Mouse (Mus musculus) hindbrain, embryonic 16.5 days (tissue): Measurements from ENCODE around the gene Arhgap10. TPM values are rescaled to one million over a fixed set of nuclear protein-coding genes. Genes with fewer than 3 reads are reported as not detected.

ENCODE experiments used
- ATAC-seq: fragments of 200-750 bp; cut with Nextera tagmentation; 2 replicates; pipeline ENCODE4 v1.8.0; 2017; ENCODE audit warnings: moderate TSS enrichment, moderate library complexity
- H3K27ac ChIP-seq: fragments of 300-500 bp; sonication (generic); 2 replicates; pipeline ENCODE4 v1.5.1; 2014; ENCODE audit warnings: low read depth, mild to moderate bottlenecking, control low read depth, low read length, moderate library complexity
- H3K27me3 ChIP-seq: fragments of 300-500 bp; sonication (generic); replicated peaks from 2 replicates; pipeline ENCODE4 v1.6.1; 2014; ENCODE audit warnings: low read length; ENCODE audit not compliant: control insufficient read depth, insufficient read depth
- H3K36me3 ChIP-seq: fragments of 300-500 bp; sonication (generic); 2 replicates; pipeline ENCODE4 v1.6.1; 2014; ENCODE audit warnings: mild to moderate bottlenecking, low read length, moderate library complexity, mixed read lengths; ENCODE audit not compliant: control insufficient read depth, insufficient read depth
- H3K4me1 ChIP-seq: fragments of 300-500 bp; sonication (generic); 2 replicates; pipeline ENCODE4 v1.6.1; 2014; ENCODE audit warnings: low read depth, low read length; ENCODE audit not compliant: control insufficient read depth, insufficient read depth
- H3K4me2 ChIP-seq: fragments of 300-500 bp; sonication (generic); 2 replicates; pipeline ENCODE4 v1.6.1; 2014; ENCODE audit warnings: mild to moderate bottlenecking, low read length, control low read depth, moderate library complexity
- H3K4me3 ChIP-seq: fragments of 300-500 bp; sonication (generic); 2 replicates; pipeline ENCODE4 v1.5.1; 2014; ENCODE audit warnings: mild to moderate bottlenecking, low read length, control low read depth, moderate library complexity
- H3K9ac ChIP-seq: fragments of 300-500 bp; sonication (generic); 2 replicates; pipeline ENCODE4 v1.6.1; 2014; ENCODE audit warnings: low read depth, mild to moderate bottlenecking, control low read depth, low read length, moderate library complexity
- H3K9me3 ChIP-seq: fragments of 300-500 bp; sonication (generic); 2 replicates; pipeline ENCODE4 v1.6.1; 2014; ENCODE audit warnings: mild to moderate bottlenecking, low read length, moderate library complexity; ENCODE audit not compliant: control insufficient read depth
- WGBS: fragments of 180-500 bp; shearing (Covaris S2); extraction: QIAGEN DNeasy Blood & Tissue Kit; methylation state at CpG from one replicate; pipeline ENCODE4 v1.1.7; 2014; 5-methylcytosine and 5-hydroxymethylcytosine counted together
- polyA plus RNA-seq: library from polyadenylated mRNA; unstranded; fragments of >200 nt; fragmentation: Nextera tagmentation; extraction: Ambion mirVana; gene quantifications from 2 replicates; pipeline ENCODE4 v1.2.1, GENCODE M21; 2015

Arhgap10 gene
- polyA plus RNA-seq, 1 experiment from 2014 or later, result 5.0 TPM

DNA sequence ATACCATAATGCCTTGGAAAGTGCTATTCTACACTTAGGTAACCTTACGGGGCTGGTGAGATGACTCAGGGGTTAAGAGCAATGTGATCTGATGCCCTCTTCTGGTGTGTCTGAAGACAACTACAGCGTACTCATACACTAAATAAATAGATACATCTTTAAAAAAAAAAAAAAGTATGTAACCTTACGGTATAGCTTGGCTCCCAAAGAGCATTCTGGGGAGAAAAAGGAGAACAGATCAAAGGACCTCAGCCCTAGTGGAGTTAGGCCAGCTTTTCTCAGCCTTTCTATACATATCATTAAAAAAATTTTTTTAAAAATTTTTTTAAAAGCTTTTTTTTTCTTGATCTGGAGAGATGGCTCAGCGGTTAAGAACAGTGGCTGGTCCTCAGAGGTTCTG lies 2.8 kb upstream of the Arhgap10 start:
- Histone ChIP-seq H3K36me3 (no peaks in the 10 kb centered on the region), H3K4me2 (no peak overlapping the region), H3K9ac (no peak overlapping the region), H3K4me3 (no peak overlapping the region), H3K4me1 (peaks cover 7% of the 10 kb centered on the region), H3K27me3 (peaks cover 4% of the 10 kb centered on the region; the same call in 1 of the 2 replicates), H3K9me3 (no peaks in the 10 kb centered on the region), H3K27ac (no peak overlapping the region)
- ATAC-seq, result no peak
- 93% methylated on average over 4 of the region's 4 CpGs for WGBS

- H3K4me1 ChIP-seq, result peaks cover 7% of the 10 kb centered on the region
- peak overlapping the region; percentile 99 for H3K4me2 ChIP-seq
- 7% methylated on average over 33 of the region's 33 CpGs for WGBS
- H3K27ac ChIP-seq, result peak overlapping the region; percentile 67; the same call in 1 of the 2 replicates
- peaks cover 4% of the 10 kb centered on the region; the same call in 1 of the 2 replicates for H3K27me3 ChIP-seq
- no peaks in the 10 kb centered on the region for H3K9me3 ChIP-seq
- H3K36me3 ChIP-seq, result no peaks in the 10 kb centered on the region
- peak overlapping the region; percentile 72 for H3K4me3 ChIP-seq
- peak; percentile 68 for ATAC-seq
- H3K9ac ChIP-seq, result peak overlapping the region; percentile 74
Measured at GRCm38 (mm10) chr8:77518201-77519115, 705 bp upstream of the Arhgap10 start.

DNA sequence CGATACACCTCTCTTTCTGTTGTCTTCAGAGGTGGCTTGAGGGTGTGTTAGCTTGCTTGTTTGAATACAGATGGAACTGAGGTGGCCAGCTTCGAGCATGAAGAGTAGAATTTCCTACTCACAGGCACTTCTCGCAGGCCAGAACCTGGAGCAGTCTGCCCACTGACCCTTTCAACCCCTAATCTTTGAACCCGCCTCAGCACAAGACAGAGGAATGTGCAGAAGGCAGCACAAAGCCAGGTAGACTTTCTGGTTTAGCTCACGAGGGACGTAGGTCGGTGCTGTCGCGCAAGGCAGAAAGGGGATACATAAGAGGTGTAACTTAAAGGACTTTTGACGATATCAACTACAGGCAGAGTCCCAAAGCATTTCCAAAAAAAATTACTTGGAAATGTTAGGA lies 908 bp downstream of the Arhgap10 start:
- Histone ChIP-seq H3K9ac (peak overlapping the region; percentile 74; the same call in 1 of the 2 replicates), H3K27ac (no peak overlapping the region), H3K27me3 (peaks cover 4% of the 10 kb centered on the region; the same call in 1 of the 2 replicates), H3K4me3 (peak overlapping the region; percentile 72), H3K4me2 (peak overlapping the region; percentile 99), H3K9me3 (no peaks in the 10 kb centered on the region), H3K4me1 (peaks cover 7% of the 10 kb centered on the region), H3K36me3 (no peaks in the 10 kb centered on the region)
- no peak for ATAC-seq
- WGBS, result 7% methylated on average over 10 of the region's 10 CpGs

GRCm38 (mm10) chr8:77515786-77516185 lies 2.0 kb downstream of the Arhgap10 start:
- WGBS, result 83% methylated on average over 7 of the region's 8 CpGs

GRCm38 (mm10) chr8:77515201-77515600 lies 2.6 kb downstream of the Arhgap10 start:
- no peak overlapping the region for H3K4me3 ChIP-seq
- WGBS, result 93% methylated on average over 8 of the region's 8 CpGs
- peaks cover 4% of the 10 kb centered on the region; the same call in 1 of the 2 replicates for H3K27me3 ChIP-seq
- no peak overlapping the region for H3K9ac ChIP-seq
- H3K4me1 ChIP-seq, result peaks cover 7% of the 10 kb centered on the region
- H3K36me3 ChIP-seq, result no peaks in the 10 kb centered on the region
- no peak overlapping the region for H3K4me2 ChIP-seq
- H3K9me3 ChIP-seq, result no peaks in the 10 kb centered on the region
- H3K27ac ChIP-seq, result no peak overlapping the region
- no peak for ATAC-seq

More at GRCm38 (mm10) chr8:77515786-77516185, 2.0 kb downstream of the Arhgap10 start:
- no peak overlapping the region for H3K4me3 ChIP-seq
- no peak for ATAC-seq
- peaks cover 4% of the 10 kb centered on the region; the same call in 1 of the 2 replicates for H3K27me3 ChIP-seq
- peaks cover 7% of the 10 kb centered on the region for H3K4me1 ChIP-seq
- H3K36me3 ChIP-seq, result no peaks in the 10 kb centered on the region
- H3K4me2 ChIP-seq, result no peak overlapping the region
- no peak overlapping the region for H3K27ac ChIP-seq
- no peak overlapping the region for H3K9ac ChIP-seq
- H3K9me3 ChIP-seq, result no peaks in the 10 kb centered on the region

DNA sequence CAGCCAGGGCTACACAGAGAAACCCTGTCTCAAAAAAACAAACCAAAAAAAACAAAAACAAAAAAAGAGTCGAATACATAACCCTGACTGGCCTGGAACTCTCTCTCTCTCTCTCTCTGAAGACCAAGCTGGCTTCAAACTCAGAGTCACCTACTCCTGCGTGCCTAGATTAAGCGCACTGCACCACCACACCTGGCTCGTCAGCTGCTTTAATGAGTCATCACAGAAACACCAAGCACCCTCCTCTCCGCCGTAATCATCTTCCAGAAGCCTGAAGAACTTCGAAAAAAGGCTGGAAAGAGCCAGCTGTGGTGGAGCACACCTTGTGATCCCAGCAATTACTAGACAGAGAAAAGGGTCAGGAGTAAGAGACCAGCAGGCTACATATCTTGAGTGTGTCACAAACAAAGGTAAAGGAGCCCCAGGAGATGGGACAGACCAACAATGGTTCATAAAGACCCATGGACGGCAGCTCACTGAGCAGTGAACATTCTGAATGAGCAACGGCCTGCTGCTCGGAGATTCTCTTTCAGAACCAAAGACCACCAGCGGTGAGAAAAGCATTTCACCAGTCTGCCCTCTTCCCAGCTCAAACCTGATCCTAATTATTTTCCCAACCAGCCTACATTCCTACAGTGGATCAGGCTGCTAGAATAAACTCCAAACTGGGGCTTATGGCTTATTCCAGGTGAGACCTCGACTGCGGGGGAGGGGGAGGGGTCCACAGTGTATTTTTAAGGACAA lies 5.8 kb downstream of the Arhgap10 start:
- WGBS, result 30% methylated on average over 13 of the region's 13 CpGs
- Histone ChIP-seq H3K4me2 (no peak overlapping the region), H3K4me1 (peaks cover 3% of the 10 kb centered on the region; the same call in 1 of the 2 replicates), H3K27me3 (0 out of 2 replicates have a peak, but pooled peaks cover 2% of the 10 kb centered on the region), H3K27ac (no peak overlapping the region), H3K9ac (no peak overlapping the region), H3K4me3 (no peak overlapping the region), H3K9me3 (no peaks in the 10 kb centered on the region), H3K36me3 (no peaks in the 10 kb centered on the region)
- ATAC-seq, result no peak

GRCm38 (mm10) chr8:77510426-77510825 lies 7.3 kb downstream of the Arhgap10 start:
- Histone ChIP-seq H3K36me3 (no peaks in the 10 kb centered on the region), H3K4me1 (no peaks in the 10 kb centered on the region), H3K4me2 (no peak overlapping the region), H3K9me3 (no peaks in the 10 kb centered on the region), H3K4me3 (no peak overlapping the region), H3K27ac (no peak overlapping the region), H3K27me3 (no peaks in the 10 kb centered on the region), H3K9ac (no peak overlapping the region)
- ATAC-seq, result no peak
- WGBS, result 79% methylated on average over 3 of the region's 3 CpGs

DNA sequence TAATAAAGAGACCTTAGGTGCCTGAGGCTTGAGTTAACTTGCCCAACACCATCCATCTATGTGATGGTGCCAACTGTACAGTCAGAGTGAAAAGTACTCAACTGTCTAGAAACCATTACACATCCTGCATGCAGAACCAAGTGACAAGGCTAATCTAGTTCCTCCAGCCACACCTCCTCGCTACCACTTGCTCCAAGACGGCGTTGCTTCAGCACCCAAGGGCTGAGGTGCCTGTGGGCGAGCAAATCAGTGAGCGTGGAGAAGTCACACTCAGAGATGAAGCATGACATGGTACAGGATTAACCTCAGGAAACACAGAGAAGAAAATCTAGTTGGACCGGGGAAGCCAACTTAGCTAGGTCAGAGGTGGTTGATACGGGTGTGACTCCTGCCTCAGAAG lies 8.7 kb downstream of the Arhgap10 start:
- Histone ChIP-seq H3K36me3 (no peaks in the 10 kb centered on the region), H3K9me3 (no peaks in the 10 kb centered on the region), H3K4me3 (no peak overlapping the region), H3K4me1 (no peaks in the 10 kb centered on the region), H3K9ac (no peak overlapping the region), H3K27me3 (no peaks in the 10 kb centered on the region), H3K27ac (no peak overlapping the region), H3K4me2 (no peak overlapping the region)
- no peak for ATAC-seq
- 92% methylated on average over 7 of the region's 7 CpGs for WGBS

- Histone ChIP-seq H3K27ac (no peak overlapping the region), H3K36me3 (no peaks in the 10 kb centered on the region), H3K9me3 (no peaks in the 10 kb centered on the region), H3K4me3 (no peak overlapping the region), H3K4me2 (no peak overlapping the region), H3K4me1 (no peaks in the 10 kb centered on the region), H3K9ac (no peak overlapping the region), H3K27me3 (no peaks in the 10 kb centered on the region)
- ATAC-seq, result no peak
- WGBS, result 75% methylated on average over 10 of the region's 10 CpGs
Measured at GRCm38 (mm10) chr8:77507510-77508035, 10.2 kb downstream of the Arhgap10 start.
